11 mouse cellular contexts compared by ENCODE assay signal in the genomic region with DNA sequence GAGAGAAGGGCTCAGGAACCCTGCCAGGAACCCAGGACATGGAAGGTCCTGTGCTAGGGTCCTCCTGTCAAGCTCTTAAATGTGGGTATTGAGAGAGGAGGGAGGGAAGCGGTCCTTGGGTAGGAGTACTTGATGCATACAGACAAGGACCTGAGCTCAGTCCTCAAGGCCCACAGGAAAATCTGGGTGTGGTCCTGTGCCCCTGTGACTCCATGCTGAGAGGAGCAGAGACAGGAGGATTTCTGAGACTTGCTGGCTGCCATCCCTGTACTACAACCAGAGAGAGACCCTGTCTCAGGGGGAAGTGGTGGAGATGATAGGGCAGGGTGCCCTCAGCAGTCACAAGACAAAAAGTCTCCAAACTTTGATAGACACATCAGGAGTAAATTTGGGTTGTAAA. TPM values are rescaled to one million over a fixed set of nuclear protein-coding genes. Genes with fewer than 3 reads are reported as not detected.
DNase-seq lines count a peak whose midpoint lies in the region; ATAC-seq and TF ChIP-seq lines count a peak whose summit lies in the region.
"Had no signal": no experiment of that assay in that cellular context is flagged by ENCODE, and none has a peak within 500 bp of the region (broad histone marks: within the 10 kb centered on the region; RNA-seq: fewer than 3 reads in every experiment).

No protein-coding gene starts in this region.

- peaks cover 22% of the 10 kb centered on the region for H3K4me1 ChIP-seq in hindbrain, embryonic 13.5 days (replicated peaks)
- H3K4me1 ChIP-seq in hindbrain, embryonic 11.5 days (replicated peaks; ENCODE audit: control insufficient read depth, insufficient read depth, low read length), result peaks cover 3% of the 10 kb centered on the region; the same call in 1 of the 2 replicates
- peaks cover 19% of the 10 kb centered on the region for H3K4me1 ChIP-seq in lung, postnatal 0 days (ENCODE audit: insufficient read depth, low read depth, low read length)
- peaks cover 49% of the 10 kb centered on the region for H3K4me1 ChIP-seq in limb, embryonic 10.5 days
- H3K4me1 ChIP-seq in liver, postnatal 0 days (ENCODE audit: insufficient read depth), result no peaks in the 10 kb centered on the region

- H3K9me3 ChIP-seq in hindbrain, embryonic 13.5 days, result no peaks in the 10 kb centered on the region
- H3K9me3 ChIP-seq in hindbrain, embryonic 11.5 days (ENCODE audit: control insufficient read depth, low read length), result no peaks in the 10 kb centered on the region
- no peaks in the 10 kb centered on the region for H3K9me3 ChIP-seq in lung, postnatal 0 days (ENCODE audit: low read length)
- no peaks in the 10 kb centered on the region for H3K9me3 ChIP-seq in limb, embryonic 10.5 days (replicated peaks)
- H3K9me3 ChIP-seq in liver, postnatal 0 days (ENCODE audit: low read length), result no peaks in the 10 kb centered on the region

- no peaks in the 10 kb centered on the region for H3K27me3 ChIP-seq in hindbrain, embryonic 13.5 days
- no peaks in the 10 kb centered on the region for H3K27me3 ChIP-seq in hindbrain, embryonic 11.5 days (ENCODE audit: control insufficient read depth, insufficient read depth, low read length)
- no peaks in the 10 kb centered on the region for H3K27me3 ChIP-seq in lung, postnatal 0 days (replicated peaks; ENCODE audit: insufficient read depth, low read length)
- no peaks in the 10 kb centered on the region for H3K27me3 ChIP-seq in limb, embryonic 10.5 days (ENCODE audit: low read depth, poor library complexity, severe bottlenecking)
- no peaks in the 10 kb centered on the region for H3K27me3 ChIP-seq in liver, postnatal 0 days (ENCODE audit: insufficient read depth, low read length)
- H3K27me3 ChIP-seq: Patski had no signal

- 75% methylated on average over 1 of the region's 1 CpGs for WGBS in hindbrain, embryonic 13.5 days
- 91% methylated on average over 1 of the region's 1 CpGs for WGBS in hindbrain, embryonic 11.5 days
- WGBS in lung, postnatal 0 days, result 70% methylated on average over 1 of the region's 1 CpGs
- 85% methylated on average over 1 of the region's 1 CpGs for WGBS in limb, embryonic 10.5 days
- 100% methylated on average over 1 of the region's 1 CpGs for WGBS in liver, postnatal 0 days (ENCODE audit: insufficient replicate concordance)

- 0 out of 2 replicates have a peak, but pooled peaks have one; percentile 10 for ATAC-seq in hindbrain, embryonic 13.5 days (ENCODE audit: low FRiP score)
- no peak for ATAC-seq in hindbrain, embryonic 11.5 days (ENCODE audit: low FRiP score)
- ATAC-seq in lung, postnatal 0 days, result no peak
- no peak for ATAC-seq in liver, postnatal 0 days
- ATAC-seq: Patski had no signal

- no peak overlapping the region for H3K4me2 ChIP-seq in hindbrain, embryonic 13.5 days
- no peak overlapping the region for H3K4me2 ChIP-seq in hindbrain, embryonic 11.5 days (replicated peaks; ENCODE audit: low read depth, low read length)
- H3K4me2 ChIP-seq in lung, postnatal 0 days (replicated peaks; ENCODE audit: low read depth, low read length), result no peak overlapping the region
- no peak overlapping the region for H3K4me2 ChIP-seq in liver, postnatal 0 days (ENCODE audit: low read depth, low read length)

- no peak for TF ChIP-seq EP300 in lung, postnatal 0 days (IDR thresholded peaks at IDR 0.05)
- TF ChIP-seq EP300 in liver, postnatal 0 days (IDR thresholded peaks at IDR 0.05; ENCODE audit: low read depth), result no peak

- no peak overlapping the region for H3K9ac ChIP-seq in hindbrain, embryonic 13.5 days
- H3K9ac ChIP-seq in hindbrain, embryonic 11.5 days (ENCODE audit: low read depth, low read length), result no peak overlapping the region
- H3K9ac ChIP-seq in lung, postnatal 0 days (replicated peaks; ENCODE audit: low read depth), result no peak overlapping the region
- H3K9ac ChIP-seq in liver, postnatal 0 days (replicated peaks), result no peak overlapping the region

- no peak overlapping the region for H3K4me3 ChIP-seq in hindbrain, embryonic 13.5 days
- H3K4me3 ChIP-seq in hindbrain, embryonic 11.5 days (ENCODE audit: low read depth, low read length), result no peak overlapping the region
- no peak overlapping the region for H3K4me3 ChIP-seq in lung, postnatal 0 days (ENCODE audit: low read depth, low read length)
- H3K4me3 ChIP-seq in limb, embryonic 10.5 days, result no peak overlapping the region
- no peak overlapping the region for H3K4me3 ChIP-seq in liver, postnatal 0 days (ENCODE audit: low read depth, low read length)

- no peak for TF ChIP-seq CTCF in lung, postnatal 0 days (IDR thresholded peaks at IDR 0.05)
- TF ChIP-seq CTCF in liver, postnatal 0 days (IDR thresholded peaks at IDR 0.05; ENCODE audit: low read depth), result no peak

- no peaks in the 10 kb centered on the region for H3K36me3 ChIP-seq in hindbrain, embryonic 13.5 days
- H3K36me3 ChIP-seq in hindbrain, embryonic 11.5 days (ENCODE audit: control insufficient read depth, insufficient read depth, low read length), result no peaks in the 10 kb centered on the region
- H3K36me3 ChIP-seq in lung, postnatal 0 days (ENCODE audit: insufficient read depth, low read length), result no peaks in the 10 kb centered on the region
- H3K36me3 ChIP-seq in limb, embryonic 10.5 days, result no peaks in the 10 kb centered on the region
- no peaks in the 10 kb centered on the region for H3K36me3 ChIP-seq in liver, postnatal 0 days (replicated peaks; ENCODE audit: insufficient read depth, low read length)

- H3K27ac ChIP-seq in hindbrain, embryonic 13.5 days, result peak overlapping the region; percentile 60; the same call in 1 of the 2 replicates
- no peak overlapping the region for H3K27ac ChIP-seq in hindbrain, embryonic 11.5 days (ENCODE audit: low read depth, low read length)
- H3K27ac ChIP-seq in lung, postnatal 0 days (ENCODE audit: low read length), result peak overlapping the region; percentile 47; the same call in 1 of the 2 replicates
- peak overlapping the region; percentile 69 for H3K27ac ChIP-seq in limb, embryonic 10.5 days
- no peak overlapping the region for H3K27ac ChIP-seq in liver, postnatal 0 days (ENCODE audit: low read depth)

- no peak for DNase-seq in hindbrain, embryonic 11.5 days (ENCODE audit: low spot score)
- no peak for DNase-seq in lung, postnatal 0 days (ENCODE audit: low spot score)
- no peak for DNase-seq in lung, adult 18-20 months
- DNase-seq in limb, embryonic 10.5 days (ENCODE audit: low spot score), result no peak
- no peak for DNase-seq in urinary bladder, postnatal 25 days (ENCODE audit: low spot score)
- DNase-seq in liver, postnatal 0 days, result no peak
- DNase-seq: gastrocnemius, postnatal 36 days; right cerebral cortex, postnatal 14 days; thymus, postnatal 25 days had no signal

RNA-seq across cellular contexts. Expression of gene Tekt5, which starts 25.3 kb away (rescaled TPM):
- 5.4 and 6.0 TPM in 2 replicates for polyA plus RNA-seq in hindbrain, embryonic 13.5 days (2015; fragmentation: Nextera tagmentation; extraction: Ambion mirVana)
- polyA plus RNA-seq in hindbrain, embryonic 11.5 days (2014; fragmentation: Nextera tagmentation; extraction: Ambion mirVana), result 0.13 and 0.15 TPM in 2 replicates
- 9.9 and 11.7 TPM in 2 replicates for polyA plus RNA-seq in lung, postnatal 0 days (2015; fragmentation: Nextera tagmentation; extraction: Ambion mirVana)
- polyA plus RNA-seq in limb, embryonic 10.5 days (2016; fragmentation: Nextera tagmentation; extraction: Ambion mirVana), result not detected in 2 replicates
- polyA plus RNA-seq in liver, postnatal 0 days (2015; fragmentation: Nextera tagmentation; extraction: Ambion mirVana), result 0.07 TPM in 1 of 2 replicates, not detected in the other
- polyA plus RNA-seq: Patski had no signal

RNA-seq across cellular contexts. Expression of gene Nubp1, which starts 41.8 kb away (rescaled TPM):
- 45.3 and 49.2 TPM in 2 replicates for polyA plus RNA-seq in hindbrain, embryonic 13.5 days (2015; fragmentation: Nextera tagmentation; extraction: Ambion mirVana)
- polyA plus RNA-seq in hindbrain, embryonic 11.5 days (2014; fragmentation: Nextera tagmentation; extraction: Ambion mirVana), result 58.5 and 66.2 TPM in 2 replicates
- 31.2 and 31.6 TPM in 2 replicates for polyA plus RNA-seq in lung, postnatal 0 days (2015; fragmentation: Nextera tagmentation; extraction: Ambion mirVana)
- 92.0 and 94.8 TPM in 2 replicates for polyA plus RNA-seq in limb, embryonic 10.5 days (2016; fragmentation: Nextera tagmentation; extraction: Ambion mirVana)
- 24.3 and 25.8 TPM in 2 replicates for polyA plus RNA-seq in liver, postnatal 0 days (2015; fragmentation: Nextera tagmentation; extraction: Ambion mirVana)

RNA-seq across cellular contexts. Expression of gene Emp2, which starts 56.2 kb away (rescaled TPM):
- 7.4 and 7.8 TPM in 2 replicates for polyA plus RNA-seq in hindbrain, embryonic 13.5 days (2015; fragmentation: Nextera tagmentation; extraction: Ambion mirVana)
- 2.6 and 3.6 TPM in 2 replicates for polyA plus RNA-seq in hindbrain, embryonic 11.5 days (2014; fragmentation: Nextera tagmentation; extraction: Ambion mirVana)
- polyA plus RNA-seq in lung, postnatal 0 days (2015; fragmentation: Nextera tagmentation; extraction: Ambion mirVana), result 584 and 640 TPM in 2 replicates
- 2.4 and 4.2 TPM in 2 replicates for polyA plus RNA-seq in limb, embryonic 10.5 days (2016; fragmentation: Nextera tagmentation; extraction: Ambion mirVana)
- 1.2 and 1.5 TPM in 2 replicates for polyA plus RNA-seq in liver, postnatal 0 days (2015; fragmentation: Nextera tagmentation; extraction: Ambion mirVana)

Comparison
In these comparisons a context has a peak if more than half of its experiments do, and no peak if none do; other contexts are left out.
1. H3K27ac ChIP-seq: peak in hindbrain, embryonic 13.5 days (single experiment), lung, postnatal 0 days (single experiment) and limb, embryonic 10.5 days (single experiment); none in hindbrain, embryonic 11.5 days (single experiment) and liver, postnatal 0 days (single experiment).
2. RNA of gene Emp2, which starts 56.2 kb away (polyA plus RNA-seq): 584 to 640 TPM in lung, postnatal 0 days; 7.4 to 7.8 TPM in hindbrain, embryonic 13.5 days, 2.4 to 4.2 TPM in limb, embryonic 10.5 days, 2.6 to 3.6 TPM in hindbrain, embryonic 11.5 days and 1.2 to 1.5 TPM in liver, postnatal 0 days; every median in the first group is over 10 times any median in the second.